Mouse (Mus musculus) limb, embryonic 14.5 days (tissue): ENCODE data around the gene Col15a1. TPM values are rescaled to one million over a fixed set of nuclear protein-coding genes. Genes with fewer than 3 reads are reported as not detected.

ENCODE experiments used
- ATAC-seq: fragments of 200-750 bp; cut with Nextera tagmentation; 2 replicates; pipeline ENCODE4 v1.8.0; 2017; ENCODE audit warnings: low read depth, moderate number of reproducible peaks, moderate TSS enrichment; ENCODE audit not compliant: low FRiP score
- DNase-seq: peaks from one replicate; pipeline ENCODE4 v3.0.0-alpha.2; 2015; ENCODE audit warnings: low spot score
- H3K27ac ChIP-seq: fragments of 300-500 bp; sonication (generic); replicated peaks from 2 replicates; pipeline ENCODE4 v1.5.1; 2014; ENCODE audit warnings: low read depth, mild to moderate bottlenecking, low read length, moderate library complexity, mixed read lengths
- H3K27me3 ChIP-seq: fragments of 300-500 bp; sonication (generic); 2 replicates; pipeline ENCODE4 v1.6.1; 2014; ENCODE audit warnings: low read length, mixed read lengths; ENCODE audit not compliant: control insufficient read depth, insufficient read depth
- H3K36me3 ChIP-seq: fragments of 300-500 bp; sonication (generic); 2 replicates; pipeline ENCODE4 v1.6.1; 2014; ENCODE audit warnings: mild to moderate bottlenecking, low read length, moderate library complexity, mixed read lengths; ENCODE audit not compliant: control insufficient read depth, insufficient read depth
- H3K4me1 ChIP-seq: fragments of 300-500 bp; sonication (generic); 2 replicates; pipeline ENCODE4 v1.6.1; 2014; ENCODE audit warnings: antibody characterized with exemption, low read length, mixed read lengths; ENCODE audit not compliant: control insufficient read depth, insufficient read depth
- H3K4me2 ChIP-seq: fragments of 300-500 bp; sonication (generic); replicated peaks from 2 replicates; pipeline ENCODE4 v1.6.1; 2014; ENCODE audit warnings: low read depth, mild to moderate bottlenecking, low read length, moderate library complexity; ENCODE audit not compliant: severe bottlenecking
- H3K4me3 ChIP-seq: fragments of 300-500 bp; sonication (generic); replicated peaks from 2 replicates; pipeline ENCODE4 v1.5.1; 2014; ENCODE audit warnings: low read length
- H3K9ac ChIP-seq: fragments of 300-500 bp; sonication (generic); 2 replicates; pipeline ENCODE4 v1.6.1; 2014; ENCODE audit warnings: mild to moderate bottlenecking, low read depth, low read length, moderate library complexity; ENCODE audit not compliant: severe bottlenecking
- H3K9me3 ChIP-seq: fragments of 300-500 bp; sonication (generic); 2 replicates; pipeline ENCODE4 v1.6.1; 2016; ENCODE audit warnings: low read length; ENCODE audit not compliant: control insufficient read depth
- POLR2A ChIP-seq: fragments of 200-500 bp; IDR thresholded peaks from 2 replicates; pipeline ENCODE4 v1.8.0; 2012; ENCODE audit warnings: inconsistent platforms, mild to moderate bottlenecking, moderate library complexity, borderline replicate concordance; ENCODE audit not compliant: insufficient read depth, insufficient read length; ENCODE audit errors: extremely low read depth
- WGBS: fragments of 180-500 bp; shearing (Covaris S2); extraction: QIAGEN DNeasy Blood & Tissue Kit; methylation state at CpG from one replicate; pipeline ENCODE4 v1.1.7; 2014; 5-methylcytosine and 5-hydroxymethylcytosine counted together
- polyA plus RNA-seq, 2 experiments: library from polyadenylated mRNA; depleted of rRNA in 1 of 2; stranded (reverse) in 1 of 2; unstranded in 1 of 2; fragments of >200 nt; fragmentation: Nextera tagmentation in 1 of 2; extraction: Ambion mirVana in 1 of 2; gene quantifications; 2 replicates each; pipeline versions ENCODE4 v1.2.1 to v1.2.3; 2012 to 2014

Gene Col15a1
- polyA plus RNA-seq, 2 experiments, result 30.6 to 86.3 TPM

- no peak overlapping the region for H3K27ac ChIP-seq
- peak overlapping the region; percentile 95 for H3K4me2 ChIP-seq
- no peaks in the 10 kb centered on the region for H3K9me3 ChIP-seq
- peaks cover 29% of the 10 kb centered on the region for H3K4me1 ChIP-seq
- no peak for TF ChIP-seq POLR2A
- no peak overlapping the region for H3K9ac ChIP-seq
- WGBS, result 32% methylated on average over 3 of the region's 3 CpGs
- ATAC-seq, result no peak
- H3K27me3 ChIP-seq, result no peaks in the 10 kb centered on the region
- no peak for DNase-seq
- H3K36me3 ChIP-seq, result no peaks in the 10 kb centered on the region
- peak overlapping the region; percentile 97 for H3K4me3 ChIP-seq
Observed at GRCm38 (mm10) chr4:47354304-47354703, 146.3 kb downstream of the Col15a1 start.

- H3K4me3 ChIP-seq, result no peak overlapping the region
- no peak overlapping the region for H3K4me2 ChIP-seq
- H3K4me1 ChIP-seq, result peaks cover 9% of the 10 kb centered on the region
- no peaks in the 10 kb centered on the region for H3K27me3 ChIP-seq
- DNase-seq (no peak), ATAC-seq (no peak)
- 92% methylated on average over 2 of the region's 2 CpGs for WGBS
- no peak overlapping the region for H3K27ac ChIP-seq
- TF ChIP-seq POLR2A, result no peak
- no peaks in the 10 kb centered on the region for H3K9me3 ChIP-seq
- H3K9ac ChIP-seq, result no peak overlapping the region
- H3K36me3 ChIP-seq, result no peaks in the 10 kb centered on the region
Observed at GRCm38 (mm10) chr4:47362662-47363061, 154.7 kb downstream of the Col15a1 start.

Other genes starting within 250 kb of the Col15a1 start
- 0.09 and 0.30 TPM in 2 replicates for gene Gabbr2, start 216.3 kb upstream of the Col15a1 start, polyA plus RNA-seq (2012; rRNA removed)
- 0.07 and 0.15 TPM in 2 replicates for gene Gabbr2, start 216.3 kb upstream of the Col15a1 start, polyA plus RNA-seq (2014; fragmentation: Nextera tagmentation; extraction: Ambion mirVana)
- 14.9 and 19.9 TPM in 2 replicates for gene Anks6, start 150.7 kb upstream of the Col15a1 start, polyA plus RNA-seq (2012; rRNA removed)
- gene Anks6, start 150.7 kb upstream of the Col15a1 start, polyA plus RNA-seq (2014; fragmentation: Nextera tagmentation; extraction: Ambion mirVana), result 5.1 and 6.5 TPM in 2 replicates
- gene Galnt12, start 116.3 kb upstream of the Col15a1 start, polyA plus RNA-seq (2012; rRNA removed), result 4.2 and 4.7 TPM in 2 replicates
- gene Galnt12, start 116.3 kb upstream of the Col15a1 start, polyA plus RNA-seq (2014; fragmentation: Nextera tagmentation; extraction: Ambion mirVana), result 5.4 and 5.9 TPM in 2 replicates
- 35.1 and 38.0 TPM in 2 replicates for gene Tgfbr1, start 145.1 kb downstream of the Col15a1 start, polyA plus RNA-seq (2012; rRNA removed)
- gene Tgfbr1, start 145.1 kb downstream of the Col15a1 start, polyA plus RNA-seq (2014; fragmentation: Nextera tagmentation; extraction: Ambion mirVana), result 43.0 and 46.9 TPM in 2 replicates